Mouse (Mus musculus): ENCODE data around the gene Uba52.

DNA sequence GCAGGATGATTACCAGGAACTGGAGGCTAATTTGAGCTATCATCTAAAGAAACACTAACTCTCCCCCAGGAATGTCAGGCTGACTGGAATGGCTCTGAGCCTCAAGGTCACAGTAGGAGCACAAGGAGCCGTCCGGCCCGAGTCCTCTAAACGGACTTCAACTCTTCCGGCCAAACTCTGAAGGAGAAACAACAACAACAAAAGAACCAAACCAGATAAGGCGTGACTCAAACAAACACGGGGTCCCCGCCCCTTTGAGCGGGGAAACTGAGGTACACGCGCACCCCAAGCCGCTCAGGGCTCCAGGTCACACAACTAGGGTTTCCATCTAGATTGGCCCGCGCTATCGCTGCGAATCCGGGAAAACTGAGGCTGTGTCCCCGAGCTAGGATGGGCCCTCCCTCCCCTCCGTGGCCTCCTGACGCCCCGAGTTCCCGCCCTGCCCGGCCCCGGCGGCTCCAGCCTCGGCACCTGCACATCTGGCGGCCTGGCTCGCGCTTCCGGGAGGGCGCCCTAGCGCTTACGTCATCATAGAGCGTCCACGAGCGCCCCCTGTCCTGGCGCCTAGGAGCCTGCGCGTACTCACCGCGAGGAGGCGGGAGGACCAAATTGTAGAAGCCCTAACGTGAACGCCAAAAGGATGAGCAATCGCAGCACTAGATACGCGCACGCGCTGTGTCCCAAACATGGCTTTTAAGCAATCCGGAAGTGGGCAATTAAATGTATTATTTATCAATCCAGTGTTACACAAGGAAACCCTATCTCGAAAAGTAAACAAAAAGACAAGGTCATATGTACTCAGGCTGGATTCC is 12.2 kb upstream of the Uba52 start:
- peak; percentile 77 for TF ChIP-seq CTCF (IDR thresholded peaks at IDR 0.05; ENCODE audit: low read depth)
- peak; percentile 56 for TF ChIP-seq EP300 (IDR thresholded peaks at IDR 0.05; ENCODE audit: low read depth)

Measured in heart, postnatal 0 days (tissue).